Mouse (Mus musculus) heart, embryonic 14.5 days (tissue): ENCODE data around the gene Vdr. TPM values are rescaled to one million over a fixed set of nuclear protein-coding genes. Genes with fewer than 3 reads are reported as not detected.

Experiments used
- ATAC-seq: fragments of 200-750 bp; cut with Nextera tagmentation; 2 replicates; pipeline ENCODE4 v1.8.0; 2017; ENCODE audit warnings: low read depth, moderate TSS enrichment; ENCODE audit not compliant: insufficient number of reproducible peaks, insufficient read depth, low FRiP score
- H3K27ac ChIP-seq, 2 experiments: fragments of 200-500 bp in 1 of 2; fragments of 300-500 bp in 1 of 2; sonication (generic) in 1 of 2; replicated peaks in 1 of 2; 2 replicates each; pipeline ENCODE4 v1.5.1; 2012 to 2014; ENCODE audit warnings: low read depth in 2 of 2, low read length in 2 of 2, control low read depth in 1 of 2, mild to moderate bottlenecking in 1 of 2, mixed read lengths in 1 of 2; ENCODE audit not compliant: control insufficient read depth in 1 of 2, insufficient read depth in 1 of 2
- H3K27me3 ChIP-seq: fragments of 300-500 bp; sonication (generic); 2 replicates; pipeline ENCODE4 v1.6.1; 2014; ENCODE audit warnings: mild to moderate bottlenecking, low read length, control low read depth; ENCODE audit not compliant: control insufficient read depth, insufficient read depth
- H3K36me3 ChIP-seq: fragments of 300-500 bp; sonication (generic); 2 replicates; pipeline ENCODE4 v1.6.1; 2014; ENCODE audit warnings: mild to moderate bottlenecking, control low read depth, low read length, mixed read lengths; ENCODE audit not compliant: control insufficient read depth, insufficient read depth
- H3K4me1 ChIP-seq, 2 experiments: fragments of 200-500 bp in 1 of 2; fragments of 300-500 bp in 1 of 2; sonication (generic) in 1 of 2; 2 replicates each; pipeline ENCODE4 v1.6.1; 2012 to 2014; ENCODE audit warnings: low read length in 2 of 2, control low read depth in 1 of 2, mixed read lengths in 1 of 2; ENCODE audit not compliant: control insufficient read depth in 2 of 2, insufficient read depth in 2 of 2
- H3K4me2 ChIP-seq: fragments of 300-500 bp; sonication (generic); 2 replicates; pipeline ENCODE4 v1.6.1; 2014; ENCODE audit warnings: mild to moderate bottlenecking, low read length
- H3K4me3 ChIP-seq, 2 experiments: fragments of 200-500 bp in 1 of 2; fragments of 300-500 bp in 1 of 2; sonication (generic) in 1 of 2; 2 replicates each; pipeline ENCODE4 v1.5.1; 2012 to 2014; ENCODE audit warnings: low read length in 2 of 2, mild to moderate bottlenecking in 2 of 2, control low read depth in 1 of 2, low read depth in 1 of 2, moderate library complexity in 1 of 2; ENCODE audit not compliant: control insufficient read depth in 1 of 2, insufficient read depth in 1 of 2
- H3K9ac ChIP-seq: fragments of 300-500 bp; sonication (generic); 2 replicates; pipeline ENCODE4 v1.6.1; 2014; ENCODE audit warnings: mild to moderate bottlenecking, low read length
- H3K9me3 ChIP-seq: fragments of 300-500 bp; sonication (generic); 2 replicates; pipeline ENCODE4 v1.6.1; 2016; ENCODE audit warnings: low read length, control low read depth; ENCODE audit not compliant: control insufficient read depth
- WGBS: fragments of 180-500 bp; shearing (Covaris S2); extraction: QIAGEN DNeasy Blood & Tissue Kit; methylation state at CpG from one replicate; pipeline ENCODE4 v1.1.7; 2014; 5-methylcytosine and 5-hydroxymethylcytosine counted together
- polyA plus RNA-seq: library from polyadenylated mRNA; unstranded; fragments of >200 nt; fragmentation: Nextera tagmentation; extraction: Ambion mirVana; gene quantifications from 2 replicates; pipeline ENCODE4 v1.2.1, GENCODE M21; 2014

Gene Vdr
- polyA plus RNA-seq, 1 experiment from 2014 or later, result 0.81 TPM

DNA sequence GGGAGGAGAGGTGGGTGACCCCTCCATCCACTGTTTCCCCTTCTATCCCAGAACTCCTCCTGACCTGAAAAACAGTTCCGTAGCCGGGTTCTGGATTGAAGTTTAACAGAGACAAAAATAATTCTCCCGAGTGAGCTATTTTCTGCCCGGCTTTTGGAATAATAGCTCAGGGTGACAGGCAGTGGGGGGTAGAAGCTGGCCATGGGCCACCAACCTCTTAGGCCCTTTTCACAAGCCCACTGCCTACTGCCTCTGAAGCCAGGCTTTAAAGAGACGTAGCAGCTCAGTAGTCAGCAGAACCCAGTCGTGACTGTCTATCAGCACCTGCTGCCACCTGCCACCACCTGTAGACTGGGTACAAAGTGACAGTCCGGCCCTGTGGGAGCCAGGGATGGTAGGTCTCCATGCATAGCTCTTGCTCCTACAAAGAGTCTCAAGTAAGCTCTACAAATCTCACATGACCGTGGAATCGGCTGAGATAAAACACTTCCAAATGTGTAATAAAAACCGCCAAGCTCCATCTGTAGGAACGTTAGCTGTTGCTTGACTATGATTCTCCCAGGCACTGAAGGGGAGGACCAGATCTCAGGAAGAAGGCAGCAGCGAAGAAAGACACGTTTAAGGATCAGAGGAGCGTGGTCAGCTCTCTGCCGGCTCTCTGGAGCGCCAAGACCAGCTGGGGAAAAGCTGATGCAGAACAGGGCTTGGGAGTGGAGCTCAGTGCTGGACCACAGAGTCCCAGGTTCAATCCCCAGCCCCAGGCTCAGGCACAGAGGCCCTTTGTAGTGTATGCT lies 13.4 kb downstream of the Vdr start:
- Histone ChIP-seq H3K27ac (no peak overlapping the region), H3K9ac (no peak overlapping the region; the same call in 1 of the 2 replicates), H3K4me3 (no peak overlapping the region), H3K36me3 (no peaks in the 10 kb centered on the region), H3K9me3 (no peaks in the 10 kb centered on the region), H3K27me3 (0 out of 2 replicates have a peak, but pooled peaks cover 3% of the 10 kb centered on the region), H3K4me1 (peaks cover 14 to 17% of the 10 kb centered on the region in 2 experiments; a peak in 3 of 4 replicates), H3K4me2 (no peak overlapping the region)
- ATAC-seq, result no peak
- 65% methylated on average over 16 of the region's 16 CpGs for WGBS

DNA sequence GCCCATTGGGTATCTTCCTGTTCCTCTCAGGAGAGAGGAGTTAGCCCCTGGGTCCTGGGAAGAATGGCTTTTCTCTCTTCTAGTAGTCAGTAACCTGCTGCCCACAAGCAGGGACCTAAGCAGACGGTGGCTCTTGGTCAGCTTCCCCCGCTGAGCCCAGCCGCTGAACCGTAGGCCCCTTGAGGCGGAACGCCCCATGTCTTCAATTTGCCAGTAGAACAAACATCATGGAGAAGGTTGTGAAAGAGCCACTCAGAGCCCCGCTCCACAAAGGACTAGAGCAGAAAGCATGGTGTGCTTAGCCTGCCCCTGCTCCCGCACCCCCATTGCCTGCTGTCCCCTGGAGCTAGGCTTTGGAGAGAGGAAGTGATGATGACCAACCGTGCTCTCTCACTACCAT lies 14.1 kb downstream of the Vdr start:
- Histone ChIP-seq H3K9me3 (no peaks in the 10 kb centered on the region), H3K4me3 (no peak overlapping the region), H3K27me3 (0 out of 2 replicates have a peak, but pooled peaks cover 3% of the 10 kb centered on the region), H3K4me1 (peaks cover 14 to 17% of the 10 kb centered on the region in 2 experiments; a peak in 3 of 4 replicates), H3K36me3 (no peaks in the 10 kb centered on the region), H3K4me2 (no peak overlapping the region), H3K27ac (no peak overlapping the region), H3K9ac (no peak overlapping the region)
- ATAC-seq, result no peak
- 95% methylated on average over 9 of the region's 9 CpGs for whole genome bisulfite sequencing

DNA sequence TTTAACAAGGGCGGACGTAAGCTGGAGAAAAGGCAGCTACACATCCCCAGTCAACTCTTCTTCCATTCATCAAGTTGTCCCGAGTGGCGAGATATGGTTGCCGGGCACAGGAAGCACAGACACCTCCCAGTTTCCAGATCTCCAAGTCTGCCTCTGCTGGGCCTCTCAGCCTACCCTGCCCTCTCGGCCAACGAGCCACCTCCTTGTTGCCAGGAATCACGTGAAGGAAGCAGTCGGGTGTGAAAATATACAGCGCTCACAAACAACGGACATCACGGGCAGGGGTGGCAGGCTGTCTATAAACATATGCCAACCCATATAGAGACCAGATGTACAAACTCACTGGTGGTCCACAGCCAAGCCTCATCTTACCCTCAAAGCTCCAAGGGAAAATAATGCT lies 14.6 kb downstream of the Vdr start:
- H3K36me3 ChIP-seq, result no peaks in the 10 kb centered on the region
- no peak overlapping the region for H3K27ac ChIP-seq
- H3K9ac ChIP-seq, result no peak overlapping the region
- WGBS, result 31% methylated on average over 12 of the region's 12 CpGs
- H3K4me2 ChIP-seq, result no peak overlapping the region
- H3K4me3 ChIP-seq, result no peak overlapping the region
- 0 out of 2 replicates have a peak, but pooled peaks cover 3% of the 10 kb centered on the region for H3K27me3 ChIP-seq
- no peaks in the 10 kb centered on the region for H3K9me3 ChIP-seq
- peaks cover 14 to 17% of the 10 kb centered on the region in 2 experiments; a peak in 3 of 4 replicates for H3K4me1 ChIP-seq
- ATAC-seq, result no peak

DNA sequence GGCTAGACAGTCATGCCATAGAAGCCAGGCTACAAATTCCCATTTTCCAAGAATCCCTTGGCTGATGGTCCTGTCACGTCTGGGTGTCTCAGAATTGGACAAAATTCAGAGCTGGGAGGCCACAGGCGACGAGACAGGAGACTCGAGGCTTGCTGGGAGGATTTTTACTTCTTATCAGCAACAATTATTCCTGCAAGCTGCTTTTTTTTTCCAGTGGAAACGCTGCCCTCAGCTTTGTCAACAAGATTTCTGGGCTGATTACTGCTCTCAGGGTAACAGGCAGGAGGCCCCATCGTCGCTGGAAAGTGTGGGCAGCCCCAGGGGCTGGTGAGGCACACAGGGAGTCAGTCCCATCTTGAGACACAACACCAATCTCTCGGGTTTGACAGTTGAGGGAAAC lies 17.9 kb downstream of the Vdr start:
- WGBS, result 25% methylated on average over 8 of the region's 8 CpGs

DNA sequence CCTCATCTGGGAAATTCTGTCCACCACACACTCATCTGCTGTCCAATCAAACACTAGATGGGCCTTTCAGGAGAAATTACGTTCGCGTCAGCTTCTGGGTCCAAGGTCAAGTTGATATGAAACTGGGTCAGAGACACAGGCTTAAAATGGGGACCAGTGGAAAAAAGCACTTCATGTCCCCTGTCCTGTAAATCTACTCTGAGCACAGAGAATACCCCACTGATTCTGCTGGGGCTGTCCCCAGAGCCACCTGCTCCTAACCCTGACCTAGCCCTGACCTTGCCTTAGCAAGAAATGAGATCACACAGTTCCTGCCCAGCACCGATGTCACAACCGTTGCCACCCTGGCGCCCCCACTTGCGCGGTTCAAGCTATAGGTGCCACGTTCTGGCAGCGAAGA lies 20.0 kb downstream of the Vdr start:
- Histone ChIP-seq H3K4me1 (peaks cover 0 to 11% of the 10 kb centered on the region in 2 experiments; a peak in 2 of 4 replicates), H3K4me3 (no peak overlapping the region), H3K9me3 (no peaks in the 10 kb centered on the region), H3K4me2 (no peak overlapping the region), H3K9ac (no peak overlapping the region), H3K27ac (no peak overlapping the region), H3K27me3 (0 out of 2 replicates have a peak, but pooled peaks cover 3% of the 10 kb centered on the region), H3K36me3 (no peaks in the 10 kb centered on the region)
- ATAC-seq, result no peak
- 83% methylated on average over 10 of the region's 10 CpGs for WGBS

More for the DNA sequence above, 17.9 kb downstream of the Vdr start:
- H3K4me2 ChIP-seq, result no peak overlapping the region
- no peak for ATAC-seq
- H3K4me3 ChIP-seq, result no peak overlapping the region
- H3K36me3 ChIP-seq, result no peaks in the 10 kb centered on the region
- H3K27ac ChIP-seq, result no peak overlapping the region
- H3K27me3 ChIP-seq, result 0 out of 2 replicates have a peak, but pooled peaks cover 3% of the 10 kb centered on the region
- H3K9me3 ChIP-seq, result no peaks in the 10 kb centered on the region
- no peak overlapping the region for H3K9ac ChIP-seq
- H3K4me1 ChIP-seq, result peaks cover 12 to 17% of the 10 kb centered on the region in 2 experiments; a peak in 3 of 4 replicates

DNA sequence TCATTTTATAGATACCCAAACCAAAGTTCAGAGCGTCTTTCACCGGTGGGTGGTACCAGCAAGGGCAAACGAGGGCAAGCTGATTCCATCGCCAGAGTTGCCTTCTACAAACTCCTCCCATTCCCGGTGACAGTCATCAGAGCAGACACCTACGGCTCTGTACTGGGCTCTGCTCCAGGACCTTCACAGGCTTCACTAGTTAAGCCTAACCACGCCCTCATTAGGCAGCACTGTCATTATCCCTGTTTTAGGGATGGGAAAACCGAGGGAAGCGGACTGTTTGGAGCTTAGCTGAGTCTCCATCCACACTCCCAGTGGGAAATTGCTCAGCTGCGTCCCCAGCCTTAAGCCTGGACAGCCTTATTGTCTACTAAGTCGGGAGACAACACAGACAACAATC lies 20.4 kb downstream of the Vdr start:
- no peak for ATAC-seq
- no peak overlapping the region for H3K4me3 ChIP-seq
- H3K4me1 ChIP-seq, result peaks cover 0 to 11% of the 10 kb centered on the region in 2 experiments; a peak in 2 of 4 replicates
- H3K27ac ChIP-seq, result no peak overlapping the region
- 0 out of 2 replicates have a peak, but pooled peaks cover 3% of the 10 kb centered on the region for H3K27me3 ChIP-seq
- H3K36me3 ChIP-seq, result no peaks in the 10 kb centered on the region
- H3K9ac ChIP-seq, result no peak overlapping the region
- no peak overlapping the region for H3K4me2 ChIP-seq
- WGBS, result 55% methylated on average over 11 of the region's 11 CpGs
- no peaks in the 10 kb centered on the region for H3K9me3 ChIP-seq

DNA sequence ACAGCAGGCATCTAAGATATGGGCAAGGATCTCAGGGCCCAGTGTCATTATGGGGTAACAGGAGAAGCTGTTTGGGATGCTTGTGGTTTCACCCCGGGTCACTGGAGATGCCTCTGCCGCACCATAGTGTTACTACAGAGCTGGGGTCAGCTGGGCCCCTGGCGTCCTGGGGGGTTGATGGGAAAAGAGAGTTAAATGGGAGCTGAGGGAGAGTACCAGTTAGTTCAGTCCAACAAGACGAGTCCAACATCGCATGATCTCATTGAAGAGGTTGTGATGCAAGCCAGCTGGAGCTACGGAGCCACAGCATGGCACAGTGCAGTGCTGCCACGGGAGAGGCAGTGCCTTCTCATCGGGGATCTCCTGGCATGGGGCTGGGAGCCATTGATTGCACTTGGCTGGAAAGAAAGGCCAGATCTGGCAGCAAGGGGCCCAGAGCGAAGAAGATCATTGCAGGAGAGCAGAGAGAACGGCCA lies 22.9 kb downstream of the Vdr start:
- WGBS, result 82% methylated on average over 10 of the region's 10 CpGs
- no peak for ATAC-seq
- H3K27ac ChIP-seq, result no peak overlapping the region

More for the DNA sequence above, 22.9 kb downstream of the Vdr start:
- H3K9me3 ChIP-seq, result no peaks in the 10 kb centered on the region
- H3K27me3 ChIP-seq, result no peaks in the 10 kb centered on the region
- no peaks in the 10 kb centered on the region for H3K36me3 ChIP-seq
- no peak overlapping the region for H3K4me3 ChIP-seq
- no peak overlapping the region for H3K4me2 ChIP-seq
- H3K4me1 ChIP-seq, result peaks cover 0 to 9% of the 10 kb centered on the region in 2 experiments; a peak in 2 of 4 replicates
- no peak overlapping the region for H3K9ac ChIP-seq
